Mouse (Mus musculus) kidney, adult 11 months (tissue): Measurements from ENCODE around the gene Olfr1471.
"Not testable (repeated sequence)": the region's sequence is repeated elsewhere in the genome, so short reads cannot be mapped to it uniquely, and the experiment has no call there.

Experiments used
- DNase-seq: peaks from one replicate; pipeline ENCODE4 v3.0.0; 2022

The Olfr1471 gene

GRCm38 (mm10) chr19:13443109-13443508 is at the start of gene Olfr1471:
Olfr1471 (plus strand) TSS chr19:13443409.
- not testable (repeated sequence) for DNase-seq

GRCm38 (mm10) chr19:13407549-13407948 is 35.7 kb upstream of the Olfr1471 start, which contains the start of gene Olfr1469:
Olfr1469 (plus strand) TSS chr19:13407849.
- DNase-seq: no peak

- no peak for DNase-seq
These were observed 12.8 kb downstream of the Olfr1471 start, which contains the start of gene Olfr1472 for GRCm38 (mm10) chr19:13455986-13456385. Olfr1472 (minus strand) TSS chr19:13456086.

- DNase-seq: not testable (repeated sequence)
These were observed 26.1 kb downstream of the Olfr1471 start, which contains the start of gene Olfr1474 for GRCm38 (mm10) chr19:13469265-13469664. Olfr1474 (plus strand) TSS chr19:13469565.

GRCm38 (mm10) chr19:13480096-13480495 is 36.9 kb downstream of the Olfr1471 start, which contains the start of gene Olfr1475:
Olfr1475 (minus strand) TSS chr19:13480196.
- no peak for DNase-seq

- no peak for DNase-seq
These were observed 57.0 kb downstream of the Olfr1471 start, which contains the start of gene Olfr1477 for GRCm38 (mm10) chr19:13500246-13500645. Olfr1477 (plus strand) TSS chr19:13500546.
